Mouse (Mus musculus): Measurements from ENCODE around the gene Vps33b. TPM values are rescaled to one million over a fixed set of nuclear protein-coding genes. Genes with fewer than 3 reads are reported as not detected.

Vps33b gene
- polyA plus RNA-seq, 1 experiment from 2014 or later, result 11.4 TPM

- H3K27ac ChIP-seq (ENCODE audit: low read depth), result peak within 1 kb of the TSS; percentile 79
- peak within 1 kb of the TSS; percentile 98 for H3K4me2 ChIP-seq (ENCODE audit: low read length)
- ATAC-seq (replicated peaks; ENCODE audit: low FRiP score, low TSS enrichment, low read depth) (peak; percentile 86), DNase-seq (ENCODE audit: low spot score) (peak; percentile 91)
- peak within 1 kb of the TSS; percentile 87 for H3K9ac ChIP-seq (ENCODE audit: low read length)
- H3K4me1 ChIP-seq (replicated peaks; ENCODE audit: control insufficient read depth, insufficient read depth, low read length), result peaks cover 8% of the 10 kb centered on the region; the same call in 1 of the 2 replicates
- peaks cover 20% of the 10 kb centered on the region for H3K36me3 ChIP-seq (ENCODE audit: control insufficient read depth, insufficient read depth, low read length)
- peak within 1 kb of the TSS; percentile 97 for H3K4me3 ChIP-seq (ENCODE audit: low read depth, low read length)
- H3K27me3 ChIP-seq (replicated peaks; ENCODE audit: control insufficient read depth, insufficient read depth, low read length), result no peaks in the 10 kb centered on the region; the same call in 1 of the 2 replicates
- H3K9me3 ChIP-seq (ENCODE audit: control insufficient read depth, low read length), result no peaks in the 10 kb centered on the region
- WGBS, result 27% methylated on average over 40 of the region's 40 CpGs
Measured at GRCm38 (mm10) chr7:80260625-80261371, 8.7 kb upstream of the Vps33b start, which contains the start of gene Ngrn. TSS of gene Ngrn (plus strand) at chr7:80261215.

GRCm38 (mm10) chr7:80261372-80261990 lies 8.0 kb upstream of the Vps33b start:
- peaks cover 8% of the 10 kb centered on the region; the same call in 1 of the 2 replicates for H3K4me1 ChIP-seq (replicated peaks; ENCODE audit: control insufficient read depth, insufficient read depth, low read length)
- peaks cover 27% of the 10 kb centered on the region for H3K36me3 ChIP-seq (ENCODE audit: control insufficient read depth, insufficient read depth, low read length)
- H3K4me2 ChIP-seq (ENCODE audit: low read length), result peak overlapping the region; percentile 98
- WGBS, result under 1% methylated on average over 32 of the region's 32 CpGs
- peak overlapping the region; percentile 87 for H3K9ac ChIP-seq (ENCODE audit: low read length)
- H3K9me3 ChIP-seq (ENCODE audit: control insufficient read depth, low read length), result no peaks in the 10 kb centered on the region
- H3K4me3 ChIP-seq (ENCODE audit: low read depth, low read length), result peak overlapping the region; percentile 97
- ATAC-seq (replicated peaks; ENCODE audit: low FRiP score, low TSS enrichment, low read depth) (peak; percentile 74), DNase-seq (ENCODE audit: low spot score) (no peak)
- H3K27me3 ChIP-seq (replicated peaks; ENCODE audit: control insufficient read depth, insufficient read depth, low read length), result no peaks in the 10 kb centered on the region; the same call in 1 of the 2 replicates
- H3K27ac ChIP-seq (ENCODE audit: low read depth), result peak overlapping the region; percentile 79

- DNase-seq (ENCODE audit: low spot score) (no peak), ATAC-seq (replicated peaks; ENCODE audit: low FRiP score, low TSS enrichment, low read depth) (no peak)
- peaks cover 8% of the 10 kb centered on the region; the same call in 1 of the 2 replicates for H3K4me1 ChIP-seq (replicated peaks; ENCODE audit: control insufficient read depth, insufficient read depth, low read length)
- no peak overlapping the region for H3K9ac ChIP-seq (ENCODE audit: low read length)
- peaks cover 38% of the 10 kb centered on the region for H3K36me3 ChIP-seq (ENCODE audit: control insufficient read depth, insufficient read depth, low read length)
- H3K27ac ChIP-seq (ENCODE audit: low read depth), result no peak overlapping the region
- H3K27me3 ChIP-seq (replicated peaks; ENCODE audit: control insufficient read depth, insufficient read depth, low read length), result no peaks in the 10 kb centered on the region
- H3K9me3 ChIP-seq (ENCODE audit: control insufficient read depth, low read length), result no peaks in the 10 kb centered on the region
- no peak overlapping the region for H3K4me2 ChIP-seq (ENCODE audit: low read length)
- WGBS, result 94% methylated on average over 12 of the region's 12 CpGs
- no peak overlapping the region for H3K4me3 ChIP-seq (ENCODE audit: low read depth, low read length)
Measured at GRCm38 (mm10) chr7:80264606-80265005, 4.8 kb upstream of the Vps33b start.

GRCm38 (mm10) chr7:80267764-80268163 lies 1.7 kb upstream of the Vps33b start:
- peaks cover 4% of the 10 kb centered on the region for H3K4me1 ChIP-seq (replicated peaks; ENCODE audit: control insufficient read depth, insufficient read depth, low read length)
- no peak overlapping the region for H3K4me3 ChIP-seq (ENCODE audit: low read depth, low read length)
- no peaks in the 10 kb centered on the region for H3K9me3 ChIP-seq (ENCODE audit: control insufficient read depth, low read length)
- no peak overlapping the region for H3K4me2 ChIP-seq (ENCODE audit: low read length)
- H3K36me3 ChIP-seq (ENCODE audit: control insufficient read depth, insufficient read depth, low read length), result peaks cover 40% of the 10 kb centered on the region
- no peak overlapping the region for H3K9ac ChIP-seq (ENCODE audit: low read length)
- ATAC-seq (replicated peaks; ENCODE audit: low FRiP score, low TSS enrichment, low read depth) (no peak), DNase-seq (ENCODE audit: low spot score) (no peak)
- 68% methylated on average over 1 of the region's 1 CpGs for WGBS
- no peaks in the 10 kb centered on the region for H3K27me3 ChIP-seq (replicated peaks; ENCODE audit: control insufficient read depth, insufficient read depth, low read length)
- no peak overlapping the region for H3K27ac ChIP-seq (ENCODE audit: low read depth)

- Histone ChIP-seq H3K27ac (ENCODE audit: low read depth) (no peak overlapping the region), H3K4me1 (replicated peaks; ENCODE audit: control insufficient read depth, insufficient read depth, low read length) (peaks cover 4% of the 10 kb centered on the region), H3K9me3 (ENCODE audit: control insufficient read depth, low read length) (peaks cover 8% of the 10 kb centered on the region), H3K36me3 (ENCODE audit: control insufficient read depth, insufficient read depth, low read length) (peaks cover 49% of the 10 kb centered on the region), H3K4me2 (ENCODE audit: low read length) (peak overlapping the region; percentile 93), H3K27me3 (replicated peaks; ENCODE audit: control insufficient read depth, insufficient read depth, low read length) (no peaks in the 10 kb centered on the region), H3K9ac (ENCODE audit: low read length) (peak overlapping the region; percentile 78), H3K4me3 (ENCODE audit: low read depth, low read length) (peak overlapping the region; percentile 87)
- WGBS, result 1% methylated on average over 23 of the region's 23 CpGs
- peak; percentile 45; the same call in 1 of the 2 replicates for ATAC-seq (replicated peaks; ENCODE audit: low FRiP score, low TSS enrichment, low read depth)
- DNase-seq (ENCODE audit: low spot score), result no peak
Measured at GRCm38 (mm10) chr7:80269751-80270255, 354 bp downstream of the Vps33b start.

- Histone ChIP-seq H3K4me2 (ENCODE audit: low read length) (no peak overlapping the region), H3K27ac (ENCODE audit: low read depth) (no peak overlapping the region), H3K4me3 (ENCODE audit: low read depth, low read length) (no peak overlapping the region), H3K9me3 (ENCODE audit: control insufficient read depth, low read length) (peaks cover 12% of the 10 kb centered on the region), H3K9ac (ENCODE audit: low read length) (no peak overlapping the region), H3K36me3 (ENCODE audit: control insufficient read depth, insufficient read depth, low read length) (peaks cover 51% of the 10 kb centered on the region), H3K27me3 (replicated peaks; ENCODE audit: control insufficient read depth, insufficient read depth, low read length) (no peaks in the 10 kb centered on the region), H3K4me1 (replicated peaks; ENCODE audit: control insufficient read depth, insufficient read depth, low read length) (peaks cover 4% of the 10 kb centered on the region)
- DNase-seq (ENCODE audit: low spot score), result no peak
- no peak for ATAC-seq (replicated peaks; ENCODE audit: low FRiP score, low TSS enrichment, low read depth)
- 89% methylated on average over 2 of the region's 2 CpGs for WGBS
Measured at GRCm38 (mm10) chr7:80273456-80273855, 4.0 kb downstream of the Vps33b start.

- H3K27ac ChIP-seq (ENCODE audit: low read depth), result no peak overlapping the region
- peaks cover 72% of the 10 kb centered on the region for H3K36me3 ChIP-seq (ENCODE audit: control insufficient read depth, insufficient read depth, low read length)
- ATAC-seq (replicated peaks; ENCODE audit: low FRiP score, low TSS enrichment, low read depth), result no peak
- no peak overlapping the region for H3K4me3 ChIP-seq (ENCODE audit: low read depth, low read length)
- 95% methylated on average over 4 of the region's 4 CpGs for WGBS
- no peak for DNase-seq (ENCODE audit: low spot score)
- peaks cover 12% of the 10 kb centered on the region for H3K9me3 ChIP-seq (ENCODE audit: control insufficient read depth, low read length)
- no peaks in the 10 kb centered on the region for H3K4me1 ChIP-seq (replicated peaks; ENCODE audit: control insufficient read depth, insufficient read depth, low read length)
- no peak overlapping the region for H3K4me2 ChIP-seq (ENCODE audit: low read length)
- no peak overlapping the region for H3K9ac ChIP-seq (ENCODE audit: low read length)
- H3K27me3 ChIP-seq (replicated peaks; ENCODE audit: control insufficient read depth, insufficient read depth, low read length), result no peaks in the 10 kb centered on the region
Measured at GRCm38 (mm10) chr7:80276374-80276773, 6.9 kb downstream of the Vps33b start.

- Histone ChIP-seq H3K4me3 (ENCODE audit: low read depth, low read length) (no peak overlapping the region), H3K36me3 (ENCODE audit: control insufficient read depth, insufficient read depth, low read length) (peaks cover 69% of the 10 kb centered on the region), H3K9me3 (ENCODE audit: control insufficient read depth, low read length) (peaks cover 3% of the 10 kb centered on the region), H3K27ac (ENCODE audit: low read depth) (no peak overlapping the region), H3K4me2 (ENCODE audit: low read length) (no peak overlapping the region), H3K27me3 (replicated peaks; ENCODE audit: control insufficient read depth, insufficient read depth, low read length) (no peaks in the 10 kb centered on the region), H3K9ac (ENCODE audit: low read length) (no peak overlapping the region), H3K4me1 (replicated peaks; ENCODE audit: control insufficient read depth, insufficient read depth, low read length) (no peaks in the 10 kb centered on the region)
- WGBS, result 87% methylated on average over 10 of the region's 10 CpGs
- DNase-seq (ENCODE audit: low spot score), result no peak
- ATAC-seq (replicated peaks; ENCODE audit: low FRiP score, low TSS enrichment, low read depth), result no peak
Measured at GRCm38 (mm10) chr7:80280032-80280431, 10.6 kb downstream of the Vps33b start.
